Mouse (Mus musculus): ENCODE data around the gene Psd4. TPM values are rescaled to one million over a fixed set of nuclear protein-coding genes. Genes with fewer than 3 reads are reported as not detected.

Gene Psd4
- polyA plus RNA-seq, 2 experiments, result 3.8 to 4.5 TPM

DNA sequence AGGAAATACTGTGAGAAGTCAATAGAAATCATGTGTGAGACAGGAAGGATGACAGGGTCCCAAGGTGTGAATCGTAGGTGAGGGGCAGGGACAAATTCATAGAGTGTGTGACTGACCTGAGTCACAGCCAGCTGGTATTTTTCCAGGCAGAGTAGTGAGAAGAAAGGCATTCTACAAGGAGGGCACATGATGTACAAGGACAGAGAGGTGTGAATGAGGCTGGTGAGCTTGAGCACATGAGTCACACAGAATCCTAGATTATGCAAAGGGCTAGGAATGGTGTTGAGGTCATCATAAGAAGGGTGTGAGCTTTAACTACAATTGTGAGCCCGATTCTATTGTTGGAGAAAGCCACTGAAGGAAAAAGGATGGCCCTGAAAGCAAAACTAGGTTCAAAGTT is 72.7 kb downstream of the Psd4 start:
- Histone ChIP-seq H3K9ac (ENCODE audit: low read depth, low read length, severe bottlenecking) (no peak overlapping the region), H3K4me1 (ENCODE audit: control insufficient read depth, insufficient read depth, low read length) (no peaks in the 10 kb centered on the region), H3K27ac (replicated peaks; ENCODE audit: low read depth, low read length) (no peak overlapping the region), H3K27me3 (ENCODE audit: control insufficient read depth, insufficient read depth, low read length) (no peaks in the 10 kb centered on the region), H3K9me3 (ENCODE audit: control insufficient read depth, low read length) (no peaks in the 10 kb centered on the region), H3K36me3 (ENCODE audit: control insufficient read depth, insufficient read depth, low read length) (no peaks in the 10 kb centered on the region), H3K4me2 (replicated peaks; ENCODE audit: low read depth, low read length, severe bottlenecking) (no peak overlapping the region), H3K4me3 (replicated peaks; ENCODE audit: low read length) (no peak overlapping the region)
- ATAC-seq (ENCODE audit: low FRiP score, low read depth) (no peak), DNase-seq (ENCODE audit: low spot score) (no peak)
- 79% methylated on average over 2 of the region's 2 CpGs for WGBS
- no peak for TF ChIP-seq POLR2A (IDR thresholded peaks at IDR 0.05; ENCODE audit: borderline replicate concordance, extremely low read depth, insufficient read depth, insufficient read length)

GRCm38 (mm10) chr2:24441899-24442298 is 74.5 kb downstream of the Psd4 start:
- DNase-seq (ENCODE audit: low spot score) (no peak), ATAC-seq (ENCODE audit: low FRiP score, low read depth) (no peak)

GRCm38 (mm10) chr2:24442303-24442925 is 75.0 kb downstream of the Psd4 start:
- H3K27ac ChIP-seq (replicated peaks; ENCODE audit: low read depth, low read length), result no peak overlapping the region
- H3K27me3 ChIP-seq (ENCODE audit: control insufficient read depth, insufficient read depth, low read length), result no peaks in the 10 kb centered on the region
- H3K4me1 ChIP-seq (ENCODE audit: control insufficient read depth, insufficient read depth, low read length), result no peaks in the 10 kb centered on the region
- no peak overlapping the region for H3K4me2 ChIP-seq (replicated peaks; ENCODE audit: low read depth, low read length, severe bottlenecking)
- no peak for TF ChIP-seq POLR2A (IDR thresholded peaks at IDR 0.05; ENCODE audit: borderline replicate concordance, extremely low read depth, insufficient read depth, insufficient read length)
- H3K9me3 ChIP-seq (ENCODE audit: control insufficient read depth, low read length), result no peaks in the 10 kb centered on the region
- no peaks in the 10 kb centered on the region for H3K36me3 ChIP-seq (ENCODE audit: control insufficient read depth, insufficient read depth, low read length)
- H3K4me3 ChIP-seq (replicated peaks; ENCODE audit: low read length), result no peak overlapping the region
- no peak overlapping the region for H3K9ac ChIP-seq (ENCODE audit: low read depth, low read length, severe bottlenecking)
- DNase-seq (ENCODE audit: low spot score) (no peak), ATAC-seq (ENCODE audit: low FRiP score, low read depth) (no peak)
- whole genome bisulfite sequencing, result 47% methylated on average over 4 of the region's 4 CpGs

More at GRCm38 (mm10) chr2:24441899-24442298, 74.5 kb downstream of the Psd4 start:
- no peak overlapping the region for H3K27ac ChIP-seq (replicated peaks; ENCODE audit: low read depth, low read length)
- no peak overlapping the region for H3K9ac ChIP-seq (ENCODE audit: low read depth, low read length, severe bottlenecking)
- H3K9me3 ChIP-seq (ENCODE audit: control insufficient read depth, low read length), result no peaks in the 10 kb centered on the region
- H3K4me2 ChIP-seq (replicated peaks; ENCODE audit: low read depth, low read length, severe bottlenecking), result no peak overlapping the region
- H3K4me3 ChIP-seq (replicated peaks; ENCODE audit: low read length), result no peak overlapping the region
- no peak for TF ChIP-seq POLR2A (IDR thresholded peaks at IDR 0.05; ENCODE audit: borderline replicate concordance, extremely low read depth, insufficient read depth, insufficient read length)
- no peaks in the 10 kb centered on the region for H3K27me3 ChIP-seq (ENCODE audit: control insufficient read depth, insufficient read depth, low read length)
- no peaks in the 10 kb centered on the region for H3K4me1 ChIP-seq (ENCODE audit: control insufficient read depth, insufficient read depth, low read length)
- no peaks in the 10 kb centered on the region for H3K36me3 ChIP-seq (ENCODE audit: control insufficient read depth, insufficient read depth, low read length)

- Histone ChIP-seq H3K4me2 (replicated peaks; ENCODE audit: low read depth, low read length, severe bottlenecking) (no peak overlapping the region), H3K36me3 (ENCODE audit: control insufficient read depth, insufficient read depth, low read length) (no peaks in the 10 kb centered on the region), H3K27ac (replicated peaks; ENCODE audit: low read depth, low read length) (no peak overlapping the region), H3K27me3 (ENCODE audit: control insufficient read depth, insufficient read depth, low read length) (no peaks in the 10 kb centered on the region), H3K9me3 (ENCODE audit: control insufficient read depth, low read length) (no peaks in the 10 kb centered on the region), H3K4me1 (ENCODE audit: control insufficient read depth, insufficient read depth, low read length) (no peaks in the 10 kb centered on the region), H3K4me3 (replicated peaks; ENCODE audit: low read length) (no peak overlapping the region), H3K9ac (ENCODE audit: low read depth, low read length, severe bottlenecking) (no peak overlapping the region)
- TF ChIP-seq POLR2A (IDR thresholded peaks at IDR 0.05; ENCODE audit: borderline replicate concordance, extremely low read depth, insufficient read depth, insufficient read length), result no peak
- ATAC-seq (ENCODE audit: low FRiP score, low read depth), result no peak
- WGBS, result 64% methylated on average over 3 of the region's 3 CpGs
- DNase-seq (ENCODE audit: low spot score), result no peak
These were observed 75.9 kb downstream of the Psd4 start for GRCm38 (mm10) chr2:24443256-24443790.

- DNase-seq (ENCODE audit: low spot score), result no peak
- Histone ChIP-seq H3K4me1 (ENCODE audit: control insufficient read depth, insufficient read depth, low read length) (no peaks in the 10 kb centered on the region), H3K4me2 (replicated peaks; ENCODE audit: low read depth, low read length, severe bottlenecking) (no peak overlapping the region), H3K9me3 (ENCODE audit: control insufficient read depth, low read length) (no peaks in the 10 kb centered on the region), H3K27ac (replicated peaks; ENCODE audit: low read depth, low read length) (no peak overlapping the region), H3K4me3 (replicated peaks; ENCODE audit: low read length) (no peak overlapping the region), H3K36me3 (ENCODE audit: control insufficient read depth, insufficient read depth, low read length) (no peaks in the 10 kb centered on the region), H3K9ac (ENCODE audit: low read depth, low read length, severe bottlenecking) (no peak overlapping the region), H3K27me3 (ENCODE audit: control insufficient read depth, insufficient read depth, low read length) (no peaks in the 10 kb centered on the region)
- no peak for ATAC-seq (ENCODE audit: low FRiP score, low read depth)
- no peak for TF ChIP-seq POLR2A (IDR thresholded peaks at IDR 0.05; ENCODE audit: borderline replicate concordance, extremely low read depth, insufficient read depth, insufficient read length)
- 81% methylated on average over 4 of the region's 4 CpGs for WGBS
These were observed 81.7 kb downstream of the Psd4 start for GRCm38 (mm10) chr2:24449111-24449510.

All from limb, embryonic 14.5 days (tissue).